Mouse (Mus musculus) liver, adult 2 months (tissue): ENCODE measurements around the gene Zfp536. TPM values are rescaled to one million over a fixed set of nuclear protein-coding genes. Genes with fewer than 3 reads are reported as not detected.

Source experiments
- DNase-seq: peaks from one replicate; pipeline ENCODE4 v3.0.0-alpha.2; 2011; ENCODE audit warnings: low read depth, low spot score; ENCODE audit errors: extremely low read depth
- H3K27ac ChIP-seq: fragments of 200-500 bp; replicated peaks from 2 replicates; pipeline ENCODE4 v1.5.1; 2012; ENCODE audit warnings: low read depth, mild to moderate bottlenecking, control low read depth, inconsistent platforms, low read length; ENCODE audit not compliant: insufficient read depth
- H3K27me3 ChIP-seq: fragments of 200-500 bp; 2 replicates; pipeline ENCODE4 v1.6.1; 2012; ENCODE audit warnings: mild to moderate bottlenecking, moderate library complexity, low read length, inconsistent platforms; ENCODE audit not compliant: control insufficient read depth, insufficient read depth
- H3K36me3 ChIP-seq: fragments of 200-500 bp; 2 replicates; pipeline ENCODE4 v1.6.1; 2012; ENCODE audit warnings: low read length, inconsistent platforms; ENCODE audit not compliant: control insufficient read depth, insufficient read depth
- H3K4me1 ChIP-seq: fragments of 200-500 bp; 2 replicates; pipeline ENCODE4 v1.6.1; 2011; ENCODE audit warnings: low read length; ENCODE audit not compliant: control insufficient read depth, insufficient read depth
- H3K4me3 ChIP-seq: fragments of 200-500 bp; 2 replicates; pipeline ENCODE4 v1.5.1; 2011; ENCODE audit warnings: low read depth, mild to moderate bottlenecking, control low read depth, low read length, moderate library complexity; ENCODE audit not compliant: insufficient read depth
- H3K79me2 ChIP-seq: fragments of 200-500 bp; 2 replicates; pipeline ENCODE4 v1.6.1; 2012; ENCODE audit warnings: inconsistent platforms, mild to moderate bottlenecking, low read length, moderate library complexity; ENCODE audit not compliant: control insufficient read depth, insufficient read depth
- H3K9ac ChIP-seq: fragments of 200-500 bp; 2 replicates; pipeline ENCODE4 v1.6.1; 2012; ENCODE audit warnings: low read depth, mild to moderate bottlenecking, control low read depth, inconsistent platforms, low read length
- CTCF ChIP-seq: fragments of 200-500 bp; IDR thresholded peaks from 2 replicates; pipeline ENCODE4 v1.5.1; 2011; ENCODE audit warnings: low read depth, low read length, control low read depth
- POLR2A ChIP-seq: fragments of 200-500 bp; IDR thresholded peaks from 2 replicates; pipeline ENCODE4 v1.6.1; 2011; ENCODE audit warnings: low read length, control low read depth; ENCODE audit not compliant: insufficient read depth; ENCODE audit errors: extremely low read depth
- WGBS: fragments of 180-500 bp; shearing (Covaris S2); methylation state at CpG from one replicate; pipeline ENCODE4 v1.1.7; 2018; 5-methylcytosine and 5-hydroxymethylcytosine counted together
- polyA plus RNA-seq: library from polyadenylated mRNA; depleted of rRNA; stranded (reverse); fragments of >200 nt; gene quantifications from 2 replicates; pipeline ENCODE4 v1.2.3, GENCODE M21; 2012
- total RNA-seq: library from RNA; depleted of rRNA; stranded (reverse); fragments of >200 nt; gene quantifications from 2 replicates; pipeline ENCODE4 v1.2.3, GENCODE M21; 2014

Gene Zfp536
- total and polyA plus RNA-seq, 2 experiments = not detected

DNA sequence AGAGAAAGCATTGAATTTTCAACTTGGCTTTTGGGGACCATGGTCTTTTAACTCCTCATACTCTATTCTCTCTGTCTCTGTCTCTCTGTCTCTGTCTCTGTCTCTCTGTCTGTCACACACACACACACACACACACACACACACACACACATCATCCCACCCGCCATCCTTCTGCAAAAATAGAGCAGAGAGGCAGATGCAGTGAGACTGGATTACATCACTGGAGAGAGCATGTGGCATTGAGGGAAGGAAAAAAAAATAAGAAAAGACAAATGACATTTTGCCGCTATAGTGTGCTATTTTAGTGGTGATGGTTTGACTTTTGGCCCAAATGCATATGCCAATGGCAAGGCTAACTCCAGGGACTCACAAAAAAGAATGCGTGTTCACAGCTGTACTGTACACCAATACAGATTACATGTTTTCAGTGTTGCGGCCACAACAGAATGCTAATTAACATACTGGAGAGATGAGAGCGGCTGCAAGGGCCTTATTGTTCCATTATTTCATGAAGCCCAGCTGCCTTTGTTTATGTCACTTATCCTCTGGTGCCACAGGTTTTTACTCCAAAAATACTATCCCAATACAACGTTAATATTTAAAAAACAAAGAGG lies 145.4 kb downstream of the Zfp536 start:
- no peaks in the 10 kb centered on the region for H3K36me3 ChIP-seq
- 80% methylated on average over 6 of the region's 6 CpGs for WGBS

DNA sequence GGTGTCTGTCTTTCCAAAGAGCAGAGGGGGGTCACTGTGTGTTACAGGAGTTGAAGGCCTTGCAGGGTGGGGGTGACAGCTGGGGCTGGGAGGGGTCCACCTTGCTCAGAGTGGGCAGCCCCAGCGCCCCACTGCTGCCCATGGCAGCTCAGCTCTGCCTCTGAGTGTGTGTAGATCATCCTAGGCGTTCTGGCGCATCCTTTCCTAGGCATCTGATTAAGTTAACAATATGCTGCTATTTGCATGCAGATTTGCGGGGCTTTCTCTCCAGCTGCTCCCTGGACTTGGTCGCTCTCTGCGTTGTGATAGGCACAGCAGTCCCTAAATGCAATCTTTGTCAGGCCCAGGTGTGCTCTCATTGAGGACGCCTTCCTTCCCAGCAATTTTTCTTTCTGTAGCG lies 147.7 kb downstream of the Zfp536 start:
- TF ChIP-seq POLR2A = no peak
- Histone ChIP-seq H3K27me3 (peaks cover 6% of the 10 kb centered on the region), H3K79me2 (no peaks in the 10 kb centered on the region), H3K4me1 (no peaks in the 10 kb centered on the region), H3K4me3 (no peak overlapping the region), H3K27ac (no peak overlapping the region), H3K9ac (no peak overlapping the region), H3K36me3 (no peaks in the 10 kb centered on the region)
- WGBS = 63% methylated on average over 8 of the region's 8 CpGs
- DNase-seq = no peak

More for the DNA sequence above, 145.4 kb downstream of the Zfp536 start:
- Histone ChIP-seq H3K4me1 (no peaks in the 10 kb centered on the region), H3K27ac (no peak overlapping the region), H3K79me2 (no peaks in the 10 kb centered on the region), H3K4me3 (no peak overlapping the region), H3K9ac (no peak overlapping the region), H3K27me3 (peaks cover 6% of the 10 kb centered on the region)
- no peak for DNase-seq
- TF ChIP-seq CTCF (no peak), POLR2A (no peak)

DNA sequence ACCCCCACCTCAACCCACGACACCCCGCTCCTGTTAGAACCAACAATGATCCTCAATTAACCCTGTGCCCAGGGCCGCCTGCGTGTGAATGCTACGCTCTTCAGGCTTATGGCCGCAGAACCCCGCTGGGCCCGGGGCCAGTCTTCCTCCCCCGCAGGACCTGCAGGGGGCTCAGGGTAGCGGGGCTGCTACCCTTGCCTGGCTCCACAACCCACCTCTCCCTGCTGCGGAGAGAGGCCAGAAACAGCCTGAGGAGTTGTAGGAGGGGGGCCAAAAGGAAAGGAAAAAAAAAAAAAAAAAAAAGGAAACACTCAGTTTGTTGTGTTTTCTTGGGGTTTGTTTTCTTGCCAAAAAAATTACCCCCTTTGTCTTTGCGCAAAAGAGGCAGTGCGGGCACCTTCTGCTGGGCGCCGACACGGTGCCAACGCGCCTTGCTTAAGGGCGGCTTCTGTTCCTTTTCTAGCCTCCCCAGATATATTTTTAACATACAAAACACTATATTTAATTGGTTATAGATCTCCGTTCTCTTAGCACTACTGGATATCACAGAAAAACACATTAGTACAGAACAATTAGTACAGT lies 148.6 kb downstream of the Zfp536 start:
- 21% methylated on average over 20 of the region's 20 CpGs for WGBS
- Histone ChIP-seq H3K9ac (no peak overlapping the region), H3K36me3 (no peaks in the 10 kb centered on the region), H3K4me1 (no peaks in the 10 kb centered on the region), H3K79me2 (no peaks in the 10 kb centered on the region), H3K27me3 (peaks cover 6% of the 10 kb centered on the region), H3K4me3 (no peak overlapping the region), H3K27ac (no peak overlapping the region)
- no peak for DNase-seq
- TF ChIP-seq CTCF = no peak
- no peak for TF ChIP-seq POLR2A

DNA sequence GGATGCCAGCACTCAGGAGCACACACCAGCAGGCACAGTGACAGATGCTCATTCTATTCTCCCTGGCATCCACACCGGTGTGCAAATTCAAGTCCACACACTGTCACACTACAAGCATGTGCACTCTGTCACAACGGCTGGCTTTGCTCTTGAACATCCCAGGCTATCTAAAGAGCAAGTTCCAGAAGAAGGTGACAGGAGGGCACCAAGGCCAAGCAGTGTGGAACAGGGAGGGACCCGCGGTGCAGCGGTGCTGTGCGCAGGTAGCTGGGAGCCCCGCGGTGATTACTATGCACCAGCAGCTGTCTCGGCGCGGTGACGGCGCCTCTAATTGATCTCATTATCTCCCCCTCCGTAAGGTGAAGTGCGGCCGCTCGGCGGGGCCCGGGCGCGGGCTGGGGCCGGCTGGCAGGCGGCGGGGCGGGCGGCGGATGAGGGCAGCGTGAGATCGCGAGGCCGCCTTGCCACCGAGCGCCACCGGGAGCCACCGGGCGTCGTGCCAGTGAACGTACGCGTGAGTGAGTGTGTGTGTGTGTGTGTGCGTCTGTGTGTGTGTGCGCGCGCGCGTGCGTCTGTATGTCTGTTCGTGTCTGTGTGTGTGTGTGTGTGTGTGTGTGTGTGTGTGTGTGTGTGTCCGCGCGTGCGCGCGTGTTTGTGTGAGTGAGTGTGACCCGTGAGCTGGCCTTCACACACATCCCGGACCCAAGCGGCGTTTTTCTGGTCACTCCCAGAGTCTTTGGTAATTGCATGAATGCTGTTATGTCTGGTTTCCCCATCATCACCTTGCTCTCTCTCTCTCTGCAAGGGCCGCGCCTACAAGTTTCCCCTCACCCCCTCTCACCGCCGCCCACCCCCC lies 149.3 kb downstream of the Zfp536 start:
- no peak for DNase-seq
- H3K9ac ChIP-seq = no peak overlapping the region
- WGBS = 3% methylated on average over 58 of the region's 62 CpGs

DNA sequence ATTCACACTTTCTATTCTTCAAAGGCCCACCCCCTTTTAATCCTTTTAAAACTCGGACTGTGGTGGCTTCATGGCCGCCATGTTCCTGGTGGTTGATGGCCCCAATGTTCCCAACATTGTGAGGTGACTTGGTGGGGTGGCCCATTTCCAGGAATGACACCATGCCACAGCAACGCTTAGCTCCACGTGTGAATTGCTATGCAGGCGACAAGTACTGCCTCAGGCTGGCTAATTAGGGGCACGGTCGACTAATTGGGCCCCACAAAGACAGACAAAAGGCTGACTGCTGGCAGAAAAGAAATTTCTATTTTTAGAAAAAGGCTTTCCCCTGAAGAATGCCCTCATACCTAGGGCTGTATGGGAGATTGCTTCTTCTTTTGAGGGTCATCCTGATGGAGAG lies 154.2 kb downstream of the Zfp536 start:
- no peak overlapping the region for H3K27ac ChIP-seq
- no peaks in the 10 kb centered on the region for H3K36me3 ChIP-seq
- peaks cover 4% of the 10 kb centered on the region for H3K27me3 ChIP-seq
- 85% methylated on average over 7 of the region's 7 CpGs for WGBS
- TF ChIP-seq CTCF (no peak), POLR2A (no peak)
- H3K4me3 ChIP-seq = no peak overlapping the region
- no peaks in the 10 kb centered on the region for H3K79me2 ChIP-seq
- no peaks in the 10 kb centered on the region for H3K4me1 ChIP-seq
- no peak overlapping the region for H3K9ac ChIP-seq
- no peak for DNase-seq

More for the DNA sequence above, 149.3 kb downstream of the Zfp536 start:
- no peak overlapping the region for H3K27ac ChIP-seq
- peak overlapping the region; percentile 14; the same call in 1 of the 2 replicates for H3K4me3 ChIP-seq
- peaks cover 6% of the 10 kb centered on the region for H3K27me3 ChIP-seq
- TF ChIP-seq CTCF (no peak), POLR2A (no peak)
- H3K36me3 ChIP-seq = no peaks in the 10 kb centered on the region
- no peaks in the 10 kb centered on the region for H3K79me2 ChIP-seq
- H3K4me1 ChIP-seq = no peaks in the 10 kb centered on the region

DNA sequence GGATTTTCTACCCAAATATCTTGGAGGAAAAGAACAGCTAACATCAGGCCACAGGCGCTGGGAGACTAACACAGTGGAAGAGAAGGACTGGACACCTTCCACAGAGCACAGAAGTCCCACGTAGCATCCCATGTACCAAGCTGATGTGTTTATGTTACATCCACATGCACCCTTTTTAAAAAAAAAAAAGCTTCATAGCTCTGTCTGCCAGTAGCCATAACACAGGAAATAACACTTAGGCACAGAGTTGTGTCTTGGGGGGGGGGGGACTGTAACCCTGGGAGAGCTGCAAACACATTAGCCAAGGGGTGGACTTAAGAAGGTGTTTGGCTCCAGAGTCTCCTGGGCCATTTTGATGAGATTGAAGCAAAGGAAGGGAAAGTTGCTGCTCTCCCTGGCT lies 155.6 kb downstream of the Zfp536 start:
- 69% methylated on average over 2 of the region's 2 CpGs for WGBS

More for the DNA sequence above, 155.6 kb downstream of the Zfp536 start:
- Histone ChIP-seq H3K4me3 (no peak overlapping the region), H3K27ac (no peak overlapping the region), H3K79me2 (no peaks in the 10 kb centered on the region), H3K27me3 (no peaks in the 10 kb centered on the region), H3K9ac (no peak overlapping the region), H3K36me3 (no peaks in the 10 kb centered on the region), H3K4me1 (no peaks in the 10 kb centered on the region)
- TF ChIP-seq POLR2A = no peak
- TF ChIP-seq CTCF = no peak
- DNase-seq = no peak
